Mouse (Mus musculus) cerebellum, postnatal 36 days (tissue): ENCODE results near the gene Pon1.

Source experiments
- DNase-seq, 2 experiments: peaks; one replicate each; pipeline ENCODE4 v3.0.0; 2021 to 2022; ENCODE audit warnings: mixed read lengths in 2 of 2

Gene Pon1

DNA sequence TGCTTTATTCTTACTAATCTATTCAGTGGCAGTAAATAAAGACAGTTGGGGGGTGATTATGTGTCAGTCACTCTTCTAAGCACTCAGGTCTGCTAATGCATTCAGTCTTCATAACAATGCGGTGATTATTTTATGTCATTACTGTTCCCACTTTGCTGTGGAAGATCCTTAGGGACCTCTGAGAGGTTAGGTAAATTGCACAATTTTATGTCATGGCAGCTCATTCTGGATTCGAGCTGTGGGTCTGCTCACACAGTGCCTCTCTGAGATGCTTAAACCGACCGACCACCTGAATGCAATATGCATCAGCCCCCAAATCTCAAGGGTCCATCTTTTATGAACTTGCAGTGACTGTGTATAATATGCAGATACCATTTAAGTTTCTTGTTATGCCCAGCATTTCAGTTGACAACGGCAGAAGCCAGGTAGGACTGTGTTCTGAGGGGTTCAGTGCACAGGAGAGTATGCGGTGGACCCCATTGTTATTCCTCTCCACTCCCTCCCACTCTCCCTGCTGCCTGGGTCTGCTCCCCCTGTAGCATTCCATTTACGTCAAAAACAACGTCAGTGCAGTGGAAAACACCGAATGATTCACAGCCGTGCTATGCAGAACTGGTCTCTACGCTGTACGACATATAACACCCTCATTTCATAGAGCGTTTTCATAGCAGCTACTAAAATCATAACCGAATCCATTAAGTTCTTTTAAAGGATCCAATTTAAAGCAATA, 64.2 kb downstream of the Pon1 start:
- no peak for DNase-seq

DNA sequence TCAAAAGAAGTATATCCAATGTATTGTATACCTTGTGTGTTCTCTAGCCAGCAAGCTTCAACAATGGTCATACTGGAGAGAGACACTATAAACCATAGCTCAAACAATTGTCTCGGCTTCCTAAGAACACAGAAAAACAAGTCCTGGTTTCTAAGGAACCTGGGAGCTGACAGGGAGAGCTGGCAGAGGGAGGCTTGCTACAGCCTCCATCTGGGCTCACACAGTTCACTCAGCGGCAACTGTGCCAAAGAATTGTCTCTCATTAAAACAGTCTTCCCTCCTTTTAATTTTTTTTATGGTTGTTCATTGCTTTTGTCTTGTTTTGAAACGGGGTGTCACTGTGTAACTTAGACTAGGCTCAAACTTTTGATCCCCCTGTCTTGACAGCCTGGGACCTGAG, 73.5 kb downstream of the Pon1 start:
- DNase-seq = no peak

- no peak for DNase-seq
Observed at GRCm38 (mm10) chr6:5119181-5119910, 74.4 kb downstream of the Pon1 start.
